Mouse (Mus musculus) testis, adult 2 months (tissue): ENCODE measurements around the gene Pex16.

Experiments
- CTCF ChIP-seq: fragments of 200-500 bp; IDR thresholded peaks from 2 replicates; pipeline ENCODE4 v1.5.1; 2012; ENCODE audit warnings: low read depth, mild to moderate bottlenecking, inconsistent platforms, low read length, moderate library complexity; ENCODE audit not compliant: control insufficient read depth, insufficient read depth, insufficient replicate concordance
- POLR2A ChIP-seq: fragments of 200-500 bp; IDR thresholded peaks from 2 replicates; pipeline ENCODE4 v1.6.1; 2012; ENCODE audit warnings: low read depth, mild to moderate bottlenecking, inconsistent platforms, low read length, moderate library complexity; ENCODE audit not compliant: control insufficient read depth

GRCm38 (mm10) chr2:92371971-92372690, 2.3 kb upstream of the Pex16 start:
- TF ChIP-seq CTCF (no peak), POLR2A (no peak)
